Mouse (Mus musculus) R1 (cell line): Measurements from ENCODE around the gene Fli1.

Experiments
- DNase-seq: peaks from one replicate; pipeline ENCODE4 v3.0.0-alpha.2; 2018; ENCODE audit warnings: low read depth, low spot score

Gene Fli1

DNA sequence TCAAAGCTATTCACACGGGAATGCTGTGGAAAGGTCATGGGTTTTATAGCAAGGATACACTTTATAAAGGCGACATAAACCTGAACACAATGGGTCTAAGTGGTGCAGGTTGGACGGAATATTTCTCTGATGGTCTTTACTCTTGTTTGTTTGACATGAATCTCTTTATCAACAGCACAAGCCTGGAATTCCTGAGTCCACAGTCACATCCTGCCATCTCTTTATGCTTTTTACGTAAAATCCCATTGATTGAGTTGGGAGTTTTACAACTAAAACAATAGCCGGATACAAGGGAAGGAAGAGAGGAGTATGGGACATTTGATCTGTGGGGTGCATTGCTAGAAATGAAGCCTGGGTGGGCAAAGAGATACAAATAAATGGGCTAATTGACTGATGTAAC, 16.9 kb downstream of the Fli1 start:
- DNase-seq = no peak

DNA sequence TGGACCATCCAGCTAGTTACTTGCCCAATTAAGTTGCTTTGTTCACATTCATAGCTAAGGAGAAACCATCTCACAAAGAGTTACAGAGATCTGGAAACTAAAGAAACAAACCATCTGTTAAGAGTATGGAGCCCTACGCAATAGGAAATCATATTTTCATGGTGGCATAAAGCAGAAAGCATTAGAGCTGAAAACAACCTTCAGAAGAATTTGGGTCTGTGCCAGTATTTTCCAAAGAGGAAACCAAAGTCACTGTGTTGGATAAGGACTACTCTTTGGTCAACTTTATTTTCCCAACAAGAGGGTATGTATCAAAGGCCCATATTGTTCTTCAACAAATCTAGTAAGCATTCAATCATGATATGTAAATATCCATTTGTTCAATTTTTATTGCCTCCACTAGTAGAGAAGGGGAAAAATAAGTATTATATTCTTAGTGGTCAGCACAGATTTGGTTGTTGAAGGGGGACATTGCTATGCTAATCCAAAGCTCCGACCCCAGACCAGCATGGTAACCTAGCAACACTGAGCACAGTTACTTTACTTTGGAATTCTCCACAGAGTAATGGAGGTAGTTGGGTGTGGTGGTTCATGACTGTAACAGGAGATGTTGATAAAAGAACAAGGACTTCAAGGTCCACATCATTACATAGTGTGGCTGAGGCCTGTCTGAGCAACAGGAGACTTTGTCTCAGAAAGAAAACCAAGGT, 20.0 kb downstream of the Fli1 start:
- peak; percentile 17 for DNase-seq

DNA sequence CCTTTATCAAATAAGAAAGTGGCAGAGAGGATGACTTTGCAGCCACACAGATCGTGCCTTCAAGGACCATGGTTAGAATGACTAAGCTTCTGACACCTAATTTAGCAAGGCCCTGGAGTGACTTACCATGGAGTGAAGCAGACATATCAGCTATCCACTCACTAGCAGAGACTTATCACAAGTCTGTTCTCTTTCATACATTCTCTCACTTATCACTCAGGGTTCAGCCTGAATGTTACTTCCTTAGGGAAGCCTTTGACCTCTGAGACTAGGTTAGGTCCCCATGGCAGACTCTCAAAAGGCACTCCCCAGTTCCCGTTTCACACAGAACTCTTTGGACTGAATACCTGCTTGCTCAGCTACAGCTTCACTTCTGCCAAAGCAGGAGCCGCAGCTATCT, 21.3 kb downstream of the Fli1 start:
- DNase-seq = no peak

DNA sequence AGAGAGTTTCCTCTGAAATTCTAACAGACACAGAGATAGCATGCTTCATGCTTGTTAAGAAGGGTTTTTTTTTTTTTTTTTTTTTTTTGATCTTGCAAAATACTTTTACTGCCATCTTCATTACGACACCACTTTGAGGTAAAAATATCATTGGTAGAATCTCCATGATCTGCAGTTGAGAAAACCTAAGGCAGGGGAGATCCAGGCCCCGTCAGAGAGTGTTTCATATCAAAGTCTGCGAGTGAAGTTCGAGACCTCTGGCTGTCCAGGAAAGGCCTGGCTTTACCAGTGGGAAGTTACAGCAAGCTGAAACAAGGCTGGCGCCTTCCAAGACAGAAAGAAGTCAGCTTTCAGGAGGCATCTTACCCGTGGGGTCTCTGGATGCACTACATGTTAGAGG, 21.8 kb downstream of the Fli1 start:
- no peak for DNase-seq

DNA sequence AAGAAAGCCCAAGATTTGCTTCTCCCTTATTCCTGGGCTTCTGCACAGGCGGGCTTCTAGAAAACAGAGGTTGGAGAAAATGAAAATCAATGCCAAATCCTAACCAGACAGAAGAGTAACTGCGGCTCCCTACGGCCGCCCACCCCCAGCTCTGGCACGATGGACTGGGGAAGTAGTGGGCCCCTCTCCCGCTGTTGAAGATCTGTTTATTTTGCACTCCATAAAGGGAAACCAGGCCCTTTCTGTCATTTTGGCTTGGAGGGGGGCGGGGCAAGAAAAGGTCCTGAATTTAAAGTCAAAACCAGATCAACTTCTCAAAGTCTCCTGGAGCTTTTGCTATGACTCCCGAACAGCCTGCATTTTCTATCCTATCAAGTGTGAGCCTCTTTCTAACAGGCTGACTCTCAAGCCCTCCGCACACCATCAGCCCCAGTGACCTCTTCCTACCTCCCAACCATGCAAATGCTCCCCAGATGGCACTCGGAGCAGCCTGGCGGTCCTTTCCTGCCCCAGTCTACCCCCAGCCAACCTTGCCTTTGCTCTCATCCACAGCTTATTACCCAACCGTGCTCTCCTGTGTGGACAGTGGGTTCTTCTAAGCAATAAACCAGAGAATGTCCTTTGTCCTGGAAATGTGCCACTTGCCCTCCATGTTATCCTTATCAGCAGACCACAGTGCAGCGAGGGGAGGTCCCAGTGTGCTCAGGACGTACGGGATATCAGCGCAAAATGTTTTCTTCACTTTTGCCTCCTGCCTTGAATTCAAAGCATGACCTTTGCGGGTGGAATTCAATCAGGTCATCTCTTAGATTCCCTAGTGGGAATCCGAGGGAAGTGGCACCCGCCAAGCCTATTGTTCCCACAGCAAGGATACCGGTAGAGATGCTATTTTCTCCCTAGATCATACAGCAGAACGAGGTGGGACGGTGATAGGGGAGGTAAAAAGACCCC, 23.3 kb downstream of the Fli1 start:
- no peak for DNase-seq

DNA sequence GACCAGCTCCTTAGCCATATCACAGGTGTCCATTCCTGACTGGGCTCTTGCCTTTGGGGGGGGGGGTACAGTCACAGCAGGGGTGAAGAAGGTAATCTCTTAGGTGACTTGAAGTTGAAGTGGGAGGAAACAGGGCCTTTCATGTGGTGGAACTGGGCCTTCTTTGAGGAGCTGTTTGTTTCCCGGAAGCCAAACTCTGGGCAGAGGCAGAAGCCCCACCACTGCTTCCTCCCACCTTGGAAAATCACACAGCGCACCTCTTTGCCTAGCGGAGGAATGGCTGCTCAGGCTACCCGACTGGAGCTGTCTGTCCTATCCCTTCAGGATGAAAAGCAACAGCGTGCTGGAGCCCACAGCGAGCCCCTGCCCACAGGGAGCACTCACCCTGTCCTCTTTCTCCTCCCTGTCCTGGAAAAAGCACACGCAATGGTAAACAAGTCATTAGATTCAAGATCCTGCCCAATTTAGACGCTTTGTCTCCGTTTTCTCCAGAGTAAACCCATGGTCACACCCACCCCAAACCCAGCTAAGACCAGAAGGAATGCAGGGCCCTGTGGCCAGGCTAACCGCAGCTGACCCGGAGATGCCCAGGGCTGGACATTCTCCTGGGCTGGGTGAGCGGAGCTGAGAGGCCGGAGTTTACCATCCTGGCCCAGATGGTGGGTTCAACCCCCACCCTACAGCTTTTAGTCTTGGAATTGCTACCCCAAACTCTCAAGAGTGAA, 24.1 kb downstream of the Fli1 start:
- no peak for DNase-seq

DNA sequence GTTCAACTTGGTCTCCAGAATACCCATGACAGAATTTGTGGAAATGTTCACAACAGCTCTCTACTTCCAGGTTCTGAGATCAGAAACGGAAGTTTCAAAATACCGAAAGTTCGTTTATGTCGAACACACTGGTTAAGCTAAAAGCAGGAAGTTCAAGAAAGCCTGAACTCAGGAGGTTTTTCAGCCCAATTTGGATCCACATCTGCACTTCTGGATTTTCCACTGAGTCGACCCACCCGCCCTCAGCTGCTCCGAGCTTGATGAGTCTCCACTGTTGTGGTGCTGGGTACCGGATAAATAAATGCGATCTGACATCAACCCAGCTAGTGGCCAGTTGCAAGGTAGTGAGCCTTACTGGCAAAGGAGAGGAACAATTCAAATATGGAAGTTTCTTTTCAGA, 26.0 kb downstream of the Fli1 start:
- no peak for DNase-seq

DNA sequence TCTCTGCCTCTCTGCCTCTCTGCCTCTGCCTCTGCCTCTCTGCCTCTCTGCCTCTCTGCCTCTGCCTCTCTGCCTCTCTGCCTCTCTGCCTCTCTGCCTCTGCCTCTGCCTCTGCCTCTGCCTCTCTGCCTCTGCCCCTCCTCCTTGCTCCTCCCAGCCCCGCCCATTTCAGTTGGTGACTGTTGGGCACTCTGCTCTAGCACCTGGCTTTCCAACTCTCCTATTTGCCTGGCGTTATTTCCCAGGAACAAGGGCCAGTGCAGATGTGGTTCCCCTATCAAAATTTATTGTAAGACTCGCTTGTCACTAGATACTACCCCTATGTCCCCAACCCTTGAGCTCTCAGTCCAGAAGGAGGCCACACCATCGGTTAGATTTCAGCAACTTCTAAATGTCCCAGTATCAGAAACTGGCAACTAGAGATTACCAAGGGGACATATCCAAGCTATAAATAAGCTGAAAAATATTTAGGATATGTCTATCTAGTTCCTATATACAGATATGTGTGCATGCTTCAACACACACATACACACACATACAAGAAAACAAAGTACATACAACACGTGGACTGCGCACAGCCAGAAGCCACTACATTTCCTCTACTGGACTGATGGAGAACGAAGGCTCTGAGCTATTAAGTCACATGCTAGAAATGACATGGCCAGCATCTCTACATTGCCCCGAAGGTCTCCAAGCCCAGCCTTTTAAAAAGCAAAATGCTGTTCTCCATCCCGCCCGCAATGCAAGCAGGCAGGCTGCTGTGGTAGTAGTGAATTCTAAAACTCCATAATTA, 26.6 kb downstream of the Fli1 start:
- peak; percentile 18 for DNase-seq

DNA sequence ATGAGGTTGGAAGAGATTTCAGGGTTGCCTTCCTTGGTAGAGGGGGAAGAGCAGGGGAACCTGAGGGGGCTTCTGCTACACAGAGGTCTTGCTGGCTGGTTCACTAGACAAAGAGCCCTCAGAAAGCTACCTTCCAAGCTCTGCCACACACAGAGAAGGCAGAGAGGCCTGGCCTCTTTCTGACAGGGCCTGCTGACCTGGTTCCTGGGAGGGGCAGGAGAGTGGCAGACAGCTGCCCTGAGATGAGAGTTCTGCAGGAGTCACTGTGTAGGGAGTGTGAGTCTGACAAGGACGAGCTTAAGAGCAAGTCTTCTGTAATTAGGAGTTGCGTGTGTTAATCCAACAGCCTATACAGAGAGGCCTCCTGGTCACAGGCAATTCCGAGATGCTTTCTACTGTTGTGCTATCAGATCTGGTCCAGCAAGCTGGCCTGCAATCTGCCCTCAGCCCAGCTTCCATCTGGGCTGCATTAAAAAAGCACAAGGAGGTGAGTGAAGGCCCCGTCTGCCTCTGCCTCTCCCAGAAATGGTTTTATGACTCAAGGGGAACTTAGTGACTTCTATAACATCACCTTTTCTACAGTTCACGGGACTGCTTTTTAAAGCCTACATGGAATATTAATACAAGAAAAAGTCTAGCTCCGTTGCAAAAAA, 28.1 kb downstream of the Fli1 start:
- no peak for DNase-seq

DNA sequence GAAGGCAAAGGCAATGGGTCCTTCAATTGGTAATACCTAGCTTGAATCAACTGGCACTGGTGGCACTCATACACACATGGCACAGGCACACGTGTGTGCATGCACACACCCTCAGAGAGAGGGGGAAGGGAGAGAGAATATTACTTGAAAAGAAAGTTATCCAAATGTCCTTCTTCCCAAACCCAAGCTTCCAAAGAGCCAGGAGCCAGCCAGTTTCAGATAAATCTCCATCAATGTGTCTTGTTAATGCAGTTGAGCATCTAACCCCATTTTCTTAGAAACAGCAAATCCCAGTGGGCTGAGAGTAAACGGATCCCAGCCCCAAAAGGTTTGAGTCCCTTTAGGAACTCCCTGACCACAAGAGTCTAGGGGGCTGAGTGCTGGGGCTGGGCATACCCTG, 29.2 kb downstream of the Fli1 start:
- DNase-seq = no peak

DNA sequence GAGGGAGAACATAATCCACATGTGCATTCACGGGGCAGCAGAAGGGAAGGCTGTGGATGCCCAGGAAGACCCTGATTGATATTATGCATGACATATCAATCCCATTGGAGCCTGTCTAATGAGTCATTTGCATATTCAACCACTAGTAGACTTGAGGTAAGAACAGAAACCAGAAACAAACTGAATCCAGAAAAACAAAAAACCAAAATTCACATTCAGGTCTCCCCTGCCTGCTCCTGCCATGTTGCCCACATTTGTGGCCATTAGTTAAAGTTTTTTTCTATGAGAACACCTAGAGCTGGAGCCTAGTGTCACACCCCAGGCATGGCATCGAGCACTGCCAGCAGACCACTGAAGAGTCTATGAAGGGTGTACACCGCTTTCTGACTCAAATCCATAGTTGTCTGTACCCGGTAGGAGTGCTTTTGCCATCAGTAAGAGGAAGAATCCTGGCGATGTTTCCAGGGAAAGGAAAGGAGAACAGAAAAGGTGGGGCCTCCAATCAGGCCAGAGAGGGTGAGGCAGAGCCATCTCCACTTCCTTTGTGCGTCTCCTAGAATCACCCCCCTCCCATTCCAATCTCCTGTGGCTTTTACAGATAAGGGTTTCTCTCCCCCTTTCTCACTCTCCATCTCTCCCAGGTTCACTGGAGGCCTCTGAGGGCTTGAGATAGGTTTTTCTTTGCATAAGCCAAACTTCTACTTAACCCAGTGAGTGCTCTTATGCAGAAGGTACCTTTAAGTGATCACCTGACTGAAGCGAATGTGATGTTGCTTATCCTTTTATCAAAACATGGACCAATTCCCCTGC, 32.0 kb downstream of the Fli1 start:
- no peak for DNase-seq

DNA sequence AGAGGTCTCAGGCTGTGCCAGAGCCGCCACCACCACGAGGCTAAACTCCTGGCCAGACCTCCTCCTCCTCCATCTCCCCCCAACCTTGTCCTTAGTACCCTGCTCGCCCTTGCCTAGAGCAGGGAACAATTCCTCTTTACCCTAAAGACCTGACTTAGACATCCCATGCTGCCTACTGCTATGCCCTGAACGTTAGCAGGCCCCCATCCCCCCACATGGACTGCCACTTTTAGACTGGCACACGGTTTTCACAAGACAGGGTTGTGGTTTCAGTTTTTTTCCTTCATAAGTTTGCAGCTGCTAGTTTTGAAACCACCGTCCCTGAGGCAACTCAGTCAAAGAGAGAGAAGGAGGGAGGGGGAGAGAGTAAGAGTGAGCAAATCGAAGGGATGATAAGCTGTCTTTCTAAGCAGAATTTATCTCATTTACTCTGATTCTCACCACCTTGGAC, 32.9 kb downstream of the Fli1 start:
- DNase-seq = no peak

DNA sequence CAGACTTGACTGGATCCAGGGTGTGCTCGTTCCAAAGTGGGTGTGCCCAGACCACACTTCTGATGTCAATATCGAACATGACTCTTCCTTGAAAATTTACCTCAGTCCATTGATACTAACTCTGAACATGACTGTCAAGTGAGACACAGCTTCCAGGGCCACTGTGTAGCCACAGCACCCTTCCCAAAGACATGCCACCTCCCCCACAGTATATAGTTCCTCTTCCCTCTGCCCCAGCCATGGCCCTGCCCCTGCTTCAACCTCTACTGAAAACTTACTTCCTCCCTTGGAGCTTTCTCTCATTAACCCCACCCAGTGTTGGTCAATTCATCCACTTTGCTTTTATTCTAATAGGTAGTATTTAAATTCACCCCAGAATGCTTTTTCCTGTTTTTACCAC, 34.0 kb downstream of the Fli1 start:
- DNase-seq = no peak

DNA sequence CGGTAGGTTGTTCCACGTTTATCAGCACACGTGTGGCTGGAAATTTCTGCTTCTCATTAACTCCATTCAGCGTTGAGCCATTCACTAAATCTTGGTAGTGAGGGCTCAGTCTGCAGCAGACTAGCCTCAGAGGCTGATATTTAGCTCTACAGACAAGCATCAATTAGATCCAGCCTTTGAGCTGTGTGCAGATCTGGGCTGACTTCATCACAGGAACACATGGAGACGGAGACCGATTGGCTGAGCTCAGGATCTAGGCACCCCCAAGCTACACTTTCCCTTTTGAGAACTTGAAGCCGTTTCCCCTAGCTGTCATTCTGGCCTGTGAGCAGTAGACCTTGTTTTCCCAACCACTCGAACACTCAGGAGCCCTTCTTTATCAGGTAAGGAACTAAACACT, 34.5 kb downstream of the Fli1 start:
- no peak for DNase-seq

DNA sequence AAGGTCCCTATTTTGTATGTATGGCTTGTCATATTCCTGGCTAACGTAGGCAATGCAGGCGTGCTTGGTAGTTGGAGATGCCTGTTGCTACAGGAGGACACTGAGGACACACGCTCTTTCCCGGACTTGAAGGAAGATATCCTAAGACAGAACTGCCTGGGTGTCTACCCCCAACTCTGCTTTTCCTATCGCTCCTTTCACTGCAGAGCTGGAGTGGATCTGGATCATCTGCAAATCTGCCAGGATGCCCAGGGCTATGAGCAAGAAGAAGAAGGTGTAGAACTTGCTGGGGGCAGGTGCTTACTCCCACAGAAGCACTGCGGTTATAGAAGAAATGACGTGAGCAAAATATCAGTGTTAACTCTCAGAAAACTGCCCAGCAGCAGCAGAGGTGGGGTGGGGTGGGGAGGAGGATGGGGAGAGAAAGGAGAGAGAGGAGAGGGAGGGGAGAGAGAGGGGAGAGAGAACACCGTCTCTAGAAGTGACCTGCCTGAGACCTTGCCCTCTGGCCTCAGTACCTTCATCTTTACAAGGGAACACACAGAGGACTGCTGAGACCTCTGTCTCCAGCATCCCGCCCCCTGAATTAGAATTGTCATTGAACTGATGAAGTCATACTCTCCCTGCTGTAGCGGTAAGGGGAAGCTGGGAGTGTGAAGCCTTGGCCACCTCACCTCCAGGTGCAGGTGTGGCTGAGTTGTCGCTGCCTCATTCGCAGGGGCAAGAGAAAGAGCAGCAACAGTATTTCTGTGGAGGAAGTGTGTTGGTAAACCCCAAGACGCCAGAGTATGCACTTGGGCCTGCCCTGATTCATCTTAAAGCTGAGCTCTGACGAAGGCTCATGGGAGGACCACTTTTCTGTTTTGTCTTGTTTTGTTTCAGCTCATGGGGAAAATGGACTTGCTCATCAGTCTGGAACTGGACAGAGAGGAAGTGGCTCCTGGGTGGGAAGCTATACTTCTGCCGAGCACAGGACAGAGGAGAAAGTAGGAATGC, 35.5 kb downstream of the Fli1 start:
- no peak for DNase-seq

DNA sequence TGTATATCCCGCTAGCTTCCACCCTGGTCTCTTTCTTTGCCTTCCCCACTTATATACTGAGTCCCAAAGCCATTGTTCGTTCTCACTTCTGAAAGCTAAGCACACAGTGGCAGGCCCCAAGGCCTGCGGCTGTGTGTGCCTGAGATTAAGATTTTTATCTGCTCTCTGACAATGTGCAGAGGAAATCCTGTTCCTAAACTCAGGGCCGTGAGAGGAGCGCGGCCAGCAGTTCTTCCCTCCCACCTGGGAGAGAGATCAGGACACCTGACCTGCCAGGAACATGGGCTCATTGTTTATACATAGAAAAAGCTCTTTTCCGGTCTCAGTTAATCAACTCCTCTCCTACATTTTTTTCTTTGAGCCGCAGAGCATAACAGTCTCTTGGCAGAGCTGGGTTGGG, 36.5 kb downstream of the Fli1 start:
- no peak for DNase-seq

DNA sequence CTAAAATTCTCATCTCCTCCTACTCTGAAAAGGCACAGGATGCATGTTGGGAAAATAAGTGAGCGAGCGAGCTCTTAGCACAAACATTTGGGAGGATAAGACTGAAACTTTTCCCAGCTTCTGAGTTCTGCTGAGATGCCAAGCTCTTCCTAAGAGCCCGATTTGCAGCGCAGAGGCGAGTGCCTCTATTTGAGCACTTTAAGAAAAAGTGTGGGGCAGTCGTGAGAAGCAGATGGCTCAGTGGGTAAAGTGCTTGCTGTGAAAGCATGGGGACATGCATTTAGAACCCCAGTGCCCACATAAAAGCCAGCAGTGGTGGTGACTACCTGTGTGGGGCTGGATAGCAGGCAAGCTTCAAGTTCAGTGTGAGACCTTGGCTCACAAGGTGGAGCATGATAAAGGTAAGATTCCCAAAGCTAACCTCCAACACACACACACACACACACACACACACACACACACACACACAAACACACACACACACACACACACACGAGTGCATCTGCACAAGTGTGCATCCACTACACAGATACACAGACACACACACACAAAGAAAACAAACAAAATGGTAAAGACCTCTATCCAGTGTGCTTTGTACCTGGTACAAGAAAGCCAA, 37.1 kb downstream of the Fli1 start:
- DNase-seq = no peak

DNA sequence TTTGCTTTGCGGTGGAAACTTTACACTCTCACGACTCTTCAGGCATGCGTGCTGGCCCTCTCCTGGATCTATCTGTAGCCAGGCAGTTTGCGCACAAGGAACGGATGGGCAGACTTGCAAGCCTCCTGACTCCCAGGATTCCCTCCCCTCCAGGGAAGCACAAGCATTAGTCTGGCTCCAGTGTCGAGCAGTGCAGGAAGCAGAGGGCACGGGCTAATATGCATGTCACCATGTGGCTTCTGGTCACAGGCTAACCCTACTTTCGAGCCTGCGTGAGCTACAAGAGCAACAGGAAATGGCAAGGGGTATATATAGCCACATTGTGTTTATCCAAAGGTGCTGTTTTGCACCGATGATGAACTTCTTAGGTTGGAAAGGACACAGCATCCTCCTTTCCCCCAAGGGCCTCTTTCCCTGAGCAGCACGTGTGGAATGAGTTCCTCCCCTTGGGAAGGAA, 38.6 kb downstream of the Fli1 start:
- DNase-seq = no peak
